Mouse (Mus musculus) liver, adult 2 months (tissue): ENCODE data around the gene Zc3h12d. TPM values are rescaled to one million over a fixed set of nuclear protein-coding genes. Genes with fewer than 3 reads are reported as not detected.

Source experiments
- DNase-seq: peaks from one replicate; pipeline ENCODE4 v3.0.0-alpha.2; 2011; ENCODE audit warnings: low read depth, low spot score; ENCODE audit errors: extremely low read depth
- H3K27ac ChIP-seq: fragments of 200-500 bp; replicated peaks from 2 replicates; pipeline ENCODE4 v1.5.1; 2012; ENCODE audit warnings: low read depth, mild to moderate bottlenecking, control low read depth, inconsistent platforms, low read length; ENCODE audit not compliant: insufficient read depth
- H3K27me3 ChIP-seq: fragments of 200-500 bp; 2 replicates; pipeline ENCODE4 v1.6.1; 2012; ENCODE audit warnings: mild to moderate bottlenecking, moderate library complexity, low read length, inconsistent platforms; ENCODE audit not compliant: control insufficient read depth, insufficient read depth
- H3K36me3 ChIP-seq: fragments of 200-500 bp; 2 replicates; pipeline ENCODE4 v1.6.1; 2012; ENCODE audit warnings: low read length, inconsistent platforms; ENCODE audit not compliant: control insufficient read depth, insufficient read depth
- H3K4me1 ChIP-seq: fragments of 200-500 bp; 2 replicates; pipeline ENCODE4 v1.6.1; 2011; ENCODE audit warnings: low read length; ENCODE audit not compliant: control insufficient read depth, insufficient read depth
- H3K4me3 ChIP-seq: fragments of 200-500 bp; 2 replicates; pipeline ENCODE4 v1.5.1; 2011; ENCODE audit warnings: low read depth, mild to moderate bottlenecking, control low read depth, low read length, moderate library complexity; ENCODE audit not compliant: insufficient read depth
- H3K79me2 ChIP-seq: fragments of 200-500 bp; 2 replicates; pipeline ENCODE4 v1.6.1; 2012; ENCODE audit warnings: inconsistent platforms, mild to moderate bottlenecking, low read length, moderate library complexity; ENCODE audit not compliant: control insufficient read depth, insufficient read depth
- H3K9ac ChIP-seq: fragments of 200-500 bp; 2 replicates; pipeline ENCODE4 v1.6.1; 2012; ENCODE audit warnings: low read depth, mild to moderate bottlenecking, control low read depth, inconsistent platforms, low read length
- CTCF ChIP-seq: fragments of 200-500 bp; IDR thresholded peaks from 2 replicates; pipeline ENCODE4 v1.5.1; 2011; ENCODE audit warnings: low read depth, low read length, control low read depth
- POLR2A ChIP-seq: fragments of 200-500 bp; IDR thresholded peaks from 2 replicates; pipeline ENCODE4 v1.6.1; 2011; ENCODE audit warnings: low read length, control low read depth; ENCODE audit not compliant: insufficient read depth; ENCODE audit errors: extremely low read depth
- WGBS: fragments of 180-500 bp; shearing (Covaris S2); methylation state at CpG from one replicate; pipeline ENCODE4 v1.1.7; 2018; 5-methylcytosine and 5-hydroxymethylcytosine counted together
- polyA plus RNA-seq: library from polyadenylated mRNA; depleted of rRNA; stranded (reverse); fragments of >200 nt; gene quantifications from 2 replicates; pipeline ENCODE4 v1.2.3, GENCODE M21; 2012
- total RNA-seq: library from RNA; depleted of rRNA; stranded (reverse); fragments of >200 nt; gene quantifications from 2 replicates; pipeline ENCODE4 v1.2.3, GENCODE M21; 2014

Gene Zc3h12d
- total and polyA plus RNA-seq, 2 experiments = 1.6 to 2.2 TPM

- no peak overlapping the region for H3K4me3 ChIP-seq
- peak; percentile 57 for DNase-seq
- H3K4me1 ChIP-seq = no peaks in the 10 kb centered on the region
- TF ChIP-seq CTCF = peak; percentile 97
- no peak for TF ChIP-seq POLR2A
- no peaks in the 10 kb centered on the region for H3K79me2 ChIP-seq
- 4% methylated on average over 5 of the region's 5 CpGs for WGBS
- H3K36me3 ChIP-seq = no peaks in the 10 kb centered on the region
- no peak overlapping the region for H3K27ac ChIP-seq
- no peaks in the 10 kb centered on the region for H3K27me3 ChIP-seq
- no peak overlapping the region for H3K9ac ChIP-seq
These were observed 51.3 kb downstream of the Zc3h12d start for GRCm38 (mm10) chr10:7883524-7883923.

- Histone ChIP-seq H3K4me1 (no peaks in the 10 kb centered on the region), H3K9ac (no peak overlapping the region), H3K27me3 (no peaks in the 10 kb centered on the region), H3K79me2 (no peaks in the 10 kb centered on the region), H3K4me3 (peak overlapping the region; percentile 14; the same call in 1 of the 2 replicates), H3K27ac (no peak overlapping the region), H3K36me3 (no peaks in the 10 kb centered on the region)
- no peak for DNase-seq
- WGBS = 77% methylated on average over 11 of the region's 11 CpGs
- TF ChIP-seq POLR2A (no peak), CTCF (no peak)
These were observed 56.1 kb downstream of the Zc3h12d start for GRCm38 (mm10) chr10:7888256-7888868.

- no peaks in the 10 kb centered on the region; the same call in 1 of the 2 replicates for H3K36me3 ChIP-seq
These were observed 68.7 kb downstream of the Zc3h12d start for GRCm38 (mm10) chr10:7900719-7901627.

GRCm38 (mm10) chr10:7904157-7904556 is 71.9 kb downstream of the Zc3h12d start:
- no peaks in the 10 kb centered on the region for H3K79me2 ChIP-seq
- no peak overlapping the region for H3K4me3 ChIP-seq
- H3K27ac ChIP-seq = no peak overlapping the region
- no peaks in the 10 kb centered on the region for H3K27me3 ChIP-seq
- H3K36me3 ChIP-seq = peaks cover 14% of the 10 kb centered on the region
- TF ChIP-seq CTCF (no peak), POLR2A (no peak)
- no peak for DNase-seq
- H3K9ac ChIP-seq = no peak overlapping the region
- WGBS = 96% methylated on average over 5 of the region's 5 CpGs
- no peaks in the 10 kb centered on the region for H3K4me1 ChIP-seq

More at GRCm38 (mm10) chr10:7900719-7901627, 68.7 kb downstream of the Zc3h12d start:
- H3K27me3 ChIP-seq = no peaks in the 10 kb centered on the region
- no peaks in the 10 kb centered on the region for H3K4me1 ChIP-seq
- no peak for TF ChIP-seq CTCF
- TF ChIP-seq POLR2A = no peak
- no peak overlapping the region for H3K27ac ChIP-seq
- no peak overlapping the region for H3K4me3 ChIP-seq
- 89% methylated on average over 14 of the region's 14 CpGs for WGBS
- no peak overlapping the region for H3K9ac ChIP-seq
- no peak for DNase-seq
- no peaks in the 10 kb centered on the region for H3K79me2 ChIP-seq

- Histone ChIP-seq H3K4me1 (no peaks in the 10 kb centered on the region), H3K27me3 (no peaks in the 10 kb centered on the region), H3K36me3 (peaks cover 24% of the 10 kb centered on the region), H3K79me2 (no peaks in the 10 kb centered on the region; the same call in 1 of the 2 replicates), H3K27ac (no peak overlapping the region), H3K9ac (no peak overlapping the region), H3K4me3 (no peak overlapping the region)
- 87% methylated on average over 12 of the region's 12 CpGs for WGBS
- TF ChIP-seq CTCF (no peak), POLR2A (no peak)
- DNase-seq = no peak
These were observed 74.9 kb downstream of the Zc3h12d start for GRCm38 (mm10) chr10:7907151-7907550.
